Mouse (Mus musculus) hindbrain, embryonic 11.5 days (tissue): ENCODE measurements around the gene Rpl36. TPM values are rescaled to one million over a fixed set of nuclear protein-coding genes. Genes with fewer than 3 reads are reported as not detected.
A peak's percentile ranks its signal among the peaks of the same experiment; 100 is the strongest.

ENCODE experiments used
- ATAC-seq: fragments of 200-750 bp; cut with Nextera tagmentation; 2 replicates; pipeline ENCODE4 v1.8.0; 2017; ENCODE audit warnings: mild to moderate bottlenecking, moderate TSS enrichment, moderate library complexity; ENCODE audit not compliant: low FRiP score
- DNase-seq: peaks from one replicate; pipeline ENCODE4 v3.0.0-alpha.2; 2015; ENCODE audit warnings: low spot score
- H3K27ac ChIP-seq: fragments of 300-500 bp; sonication (generic); 2 replicates; pipeline ENCODE4 v1.5.1; 2014; ENCODE audit warnings: mild to moderate bottlenecking, low read depth, low read length
- H3K27me3 ChIP-seq: fragments of 300-500 bp; sonication (generic); 2 replicates; pipeline ENCODE4 v1.6.1; 2014; ENCODE audit warnings: mild to moderate bottlenecking, low read length, moderate library complexity, mixed read lengths; ENCODE audit not compliant: control insufficient read depth, insufficient read depth
- H3K36me3 ChIP-seq: fragments of 300-500 bp; sonication (generic); 2 replicates; pipeline ENCODE4 v1.6.1; 2014; ENCODE audit warnings: mild to moderate bottlenecking, low read length, moderate library complexity, mixed read lengths; ENCODE audit not compliant: control insufficient read depth, insufficient read depth
- H3K4me1 ChIP-seq: fragments of 300-500 bp; sonication (generic); replicated peaks from 2 replicates; pipeline ENCODE4 v1.6.1; 2014; ENCODE audit warnings: low read length, mixed read lengths; ENCODE audit not compliant: control insufficient read depth, insufficient read depth
- H3K4me2 ChIP-seq: fragments of 300-500 bp; sonication (generic); replicated peaks from 2 replicates; pipeline ENCODE4 v1.6.1; 2014; ENCODE audit warnings: mild to moderate bottlenecking, low read depth, low read length
- H3K4me3 ChIP-seq: fragments of 300-500 bp; sonication (generic); 2 replicates; pipeline ENCODE4 v1.5.1; 2014; ENCODE audit warnings: low read depth, low read length
- H3K9ac ChIP-seq: fragments of 300-500 bp; sonication (generic); 2 replicates; pipeline ENCODE4 v1.6.1; 2014; ENCODE audit warnings: low read depth, low read length
- H3K9me3 ChIP-seq: fragments of 300-500 bp; sonication (generic); 2 replicates; pipeline ENCODE4 v1.6.1; 2016; ENCODE audit warnings: low read length; ENCODE audit not compliant: control insufficient read depth
- WGBS: fragments of 180-500 bp; shearing (Covaris S2); extraction: QIAGEN DNeasy Blood & Tissue Kit; methylation state at CpG from one replicate; pipeline ENCODE4 v1.1.7; 2014; 5-methylcytosine and 5-hydroxymethylcytosine counted together
- polyA plus RNA-seq: library from polyadenylated mRNA; unstranded; fragments of >200 nt; fragmentation: Nextera tagmentation; extraction: Ambion mirVana; gene quantifications from 2 replicates; pipeline ENCODE4 v1.2.1, GENCODE M21; 2014

Gene Rpl36
- polyA plus RNA-seq, 1 experiment from 2014 or later, result 1,259 TPM

DNA sequence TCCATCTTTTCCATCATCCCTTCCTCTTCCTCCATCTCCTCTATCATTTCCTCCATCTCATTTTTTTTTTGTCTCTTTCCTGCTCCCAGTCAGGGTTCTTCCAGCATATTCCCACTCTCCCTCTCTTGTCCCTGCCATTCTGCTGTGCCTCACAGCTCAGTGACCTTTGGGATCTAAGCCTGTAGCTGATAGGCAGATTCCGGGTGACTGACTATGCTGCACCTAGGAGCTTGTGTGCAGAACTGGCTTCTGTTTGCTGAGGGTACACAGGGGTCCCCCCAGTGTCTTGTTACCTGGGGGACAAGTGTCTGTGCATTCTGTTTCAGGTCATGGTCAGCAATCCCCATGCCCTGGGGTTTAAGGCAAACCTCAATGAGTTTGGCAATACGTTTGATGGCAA lies 41.6 kb downstream of the Rpl36 start:
- Histone ChIP-seq H3K4me2 (no peak overlapping the region), H3K27me3 (no peaks in the 10 kb centered on the region), H3K27ac (no peak overlapping the region), H3K36me3 (no peaks in the 10 kb centered on the region), H3K9ac (no peak overlapping the region), H3K4me1 (no peaks in the 10 kb centered on the region), H3K9me3 (no peaks in the 10 kb centered on the region), H3K4me3 (no peak overlapping the region)
- DNase-seq (no peak), ATAC-seq (no peak)
- 80% methylated on average over 2 of the region's 2 CpGs for WGBS

DNA sequence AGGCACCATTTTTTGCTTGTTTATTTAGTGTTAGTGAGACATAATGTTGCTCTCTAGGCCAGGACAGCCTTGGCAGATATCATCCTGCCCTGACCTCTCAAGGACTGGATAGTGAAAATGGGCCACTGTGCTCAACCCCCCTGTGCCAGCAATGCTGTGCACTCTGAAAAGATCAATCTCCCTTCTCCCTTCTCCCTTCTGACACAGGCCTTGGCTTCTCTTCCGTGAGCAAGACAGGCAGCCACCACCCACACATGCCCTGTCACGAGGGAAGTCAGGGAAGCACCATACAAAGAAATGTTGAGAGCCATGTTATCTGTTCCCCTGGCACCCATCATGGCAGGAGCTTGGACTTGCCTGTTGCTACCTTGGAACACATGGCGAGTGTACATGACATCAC lies 42.1 kb downstream of the Rpl36 start:
- no peak overlapping the region for H3K27ac ChIP-seq
- no peak for DNase-seq
- no peak overlapping the region for H3K9ac ChIP-seq
- H3K4me1 ChIP-seq, result no peaks in the 10 kb centered on the region
- H3K36me3 ChIP-seq, result no peaks in the 10 kb centered on the region
- H3K4me2 ChIP-seq, result no peak overlapping the region
- H3K27me3 ChIP-seq, result no peaks in the 10 kb centered on the region
- no peaks in the 10 kb centered on the region for H3K9me3 ChIP-seq
- no peak overlapping the region for H3K4me3 ChIP-seq
- no peak for ATAC-seq
- WGBS, result 81% methylated on average over 3 of the region's 3 CpGs

DNA sequence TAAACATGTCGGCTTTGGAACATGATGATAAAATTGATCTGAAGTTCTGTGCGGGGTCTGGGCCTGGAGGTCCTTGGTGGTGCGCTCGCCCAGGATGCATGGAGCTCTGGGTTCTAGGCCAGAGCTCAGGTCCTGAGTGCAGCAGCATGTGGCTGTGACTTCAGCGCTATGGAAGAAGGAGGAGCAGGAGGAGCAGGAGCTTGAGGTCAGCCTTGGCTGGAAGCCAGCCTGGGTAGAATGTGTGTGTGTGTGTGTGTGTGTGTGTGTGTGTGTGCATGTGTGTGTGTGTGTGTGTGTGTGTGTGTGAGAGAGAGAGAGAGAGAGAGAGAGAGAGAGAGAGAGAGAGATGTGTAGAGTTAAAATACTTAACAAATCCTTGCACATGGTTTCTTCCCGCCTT lies 43.0 kb downstream of the Rpl36 start:
- Histone ChIP-seq H3K4me2 (no peak overlapping the region), H3K4me3 (no peak overlapping the region), H3K27me3 (no peaks in the 10 kb centered on the region), H3K36me3 (no peaks in the 10 kb centered on the region), H3K9me3 (no peaks in the 10 kb centered on the region), H3K27ac (no peak overlapping the region), H3K4me1 (no peaks in the 10 kb centered on the region), H3K9ac (no peak overlapping the region)
- DNase-seq (no peak), ATAC-seq (no peak)
- WGBS, result 88% methylated on average over 6 of the region's 6 CpGs

DNA sequence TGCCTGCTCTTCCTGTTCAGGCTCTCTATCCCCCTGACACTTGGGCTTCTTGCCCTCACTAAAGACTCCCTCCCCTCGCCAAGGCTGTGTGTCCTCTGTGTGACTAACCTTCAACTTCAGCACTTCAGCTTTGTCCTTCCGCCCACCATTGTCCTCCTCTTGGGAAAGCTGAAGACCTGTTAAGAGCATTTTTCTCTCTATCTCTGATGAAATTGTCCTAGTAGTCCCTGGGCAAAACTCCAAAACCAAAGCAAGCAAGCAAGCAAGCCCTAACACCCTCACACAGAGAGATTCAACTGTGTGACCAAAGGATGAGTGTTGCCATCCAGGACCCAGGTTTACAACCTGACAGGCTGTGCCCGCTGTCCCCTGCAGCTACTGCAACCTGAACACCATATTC lies 50.4 kb downstream of the Rpl36 start:
- WGBS, result 67% methylated on average over 3 of the region's 3 CpGs
- Histone ChIP-seq H3K4me3 (no peak overlapping the region), H3K4me2 (peak overlapping the region; percentile 23; the same call in 1 of the 2 replicates), H3K9ac (0 out of 2 replicates have a peak overlapping the region, but pooled peaks have one; percentile 31), H3K27me3 (no peaks in the 10 kb centered on the region), H3K27ac (no peak overlapping the region), H3K36me3 (no peaks in the 10 kb centered on the region), H3K9me3 (no peaks in the 10 kb centered on the region), H3K4me1 (no peaks in the 10 kb centered on the region)
- ATAC-seq (no peak), DNase-seq (no peak)

Other genes with a start within 250 kb of the Rpl36 start
- 142 and 156 TPM in 2 replicates for gene Ptprs, start 136.9 kb upstream of the Rpl36 start, polyA plus RNA-seq
- not detected in 2 replicates for gene Znrf4, start 101.0 kb upstream of the Rpl36 start, polyA plus RNA-seq
- 1.0 and 1.1 TPM in 2 replicates for gene Gm20219, start 59.0 kb upstream of the Rpl36 start, polyA plus RNA-seq
- 47.6 and 56.1 TPM in 2 replicates for gene Safb2, start 28.8 kb upstream of the Rpl36 start, polyA plus RNA-seq
- gene Safb, start 28.6 kb upstream of the Rpl36 start, polyA plus RNA-seq, result 93.7 and 105 TPM in 2 replicates
- 184 and 192 TPM in 2 replicates for gene 2410015M20Rik, start 3.6 kb upstream of the Rpl36 start, polyA plus RNA-seq
- gene Lonp1, start 13.5 kb downstream of the Rpl36 start, polyA plus RNA-seq, result 43.7 and 45.4 TPM in 2 replicates
- gene Catsperd, start 14.7 kb downstream of the Rpl36 start, polyA plus RNA-seq, result 0.56 and 0.86 TPM in 2 replicates
- 94.2 and 104 TPM in 2 replicates for gene Ranbp3, start 59.9 kb downstream of the Rpl36 start, polyA plus RNA-seq
- gene Ndufa11, start 104.4 kb downstream of the Rpl36 start, polyA plus RNA-seq, result 363 and 381 TPM in 2 replicates
- 15.6 and 18.1 TPM in 2 replicates for gene Vmac, start 104.6 kb downstream of the Rpl36 start, polyA plus RNA-seq
- gene Nrtn, start 144.1 kb downstream of the Rpl36 start, polyA plus RNA-seq, result 4.4 and 4.6 TPM in 2 replicates
- 30.3 and 35.4 TPM in 2 replicates for gene Dus3l, start 151.3 kb downstream of the Rpl36 start, polyA plus RNA-seq
- 0.49 and 0.71 TPM in 2 replicates for gene Prr22, start 156.8 kb downstream of the Rpl36 start, polyA plus RNA-seq
- gene Rfx2, start 217.6 kb downstream of the Rpl36 start, polyA plus RNA-seq, result 6.4 and 6.7 TPM in 2 replicates